Mouse (Mus musculus) layer of hippocampus, postnatal 10 days (tissue): Measurements from ENCODE around the gene Cage1. TPM values are rescaled to one million over a fixed set of nuclear protein-coding genes. Genes with fewer than 3 reads are reported as not detected.

ENCODE experiments used
- DNase-seq, 2 experiments: peaks; one replicate each; pipeline ENCODE4 v3.0.0; 2021; ENCODE audit warnings: low spot score in 2 of 2
- total RNA-seq, 2 experiments: library from RNA; stranded (reverse); gene quantifications; 2 replicates each; pipeline ENCODE4 v1.2.3; 2021

Cage1 gene
- total RNA-seq, 2 experiments from 2014 or later = 2.0 to 3.1 TPM

DNA sequence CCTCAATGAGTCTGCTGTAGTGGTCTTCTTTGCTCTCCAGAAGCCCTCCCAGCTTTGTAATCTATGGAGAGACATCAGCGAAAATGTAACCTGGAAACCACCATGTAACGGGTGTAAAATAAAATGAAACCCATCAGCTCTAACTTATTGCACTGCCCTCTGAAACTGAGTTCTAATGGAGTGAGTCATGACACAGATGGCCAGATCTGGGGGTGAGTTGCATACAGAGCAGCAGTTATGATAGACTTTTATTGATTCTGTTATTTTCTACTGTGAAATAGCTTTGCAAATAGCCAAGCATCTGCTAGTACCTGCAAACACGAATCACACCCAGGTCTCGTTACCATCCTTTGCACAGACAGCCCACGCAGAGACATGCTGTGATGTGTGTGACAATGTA is 24.4 kb downstream of the Cage1 start:
- no peak for DNase-seq

GRCm38 (mm10) chr13:38010444-38010910 is 26.4 kb downstream of the Cage1 start:
- DNase-seq = no peak

DNA sequence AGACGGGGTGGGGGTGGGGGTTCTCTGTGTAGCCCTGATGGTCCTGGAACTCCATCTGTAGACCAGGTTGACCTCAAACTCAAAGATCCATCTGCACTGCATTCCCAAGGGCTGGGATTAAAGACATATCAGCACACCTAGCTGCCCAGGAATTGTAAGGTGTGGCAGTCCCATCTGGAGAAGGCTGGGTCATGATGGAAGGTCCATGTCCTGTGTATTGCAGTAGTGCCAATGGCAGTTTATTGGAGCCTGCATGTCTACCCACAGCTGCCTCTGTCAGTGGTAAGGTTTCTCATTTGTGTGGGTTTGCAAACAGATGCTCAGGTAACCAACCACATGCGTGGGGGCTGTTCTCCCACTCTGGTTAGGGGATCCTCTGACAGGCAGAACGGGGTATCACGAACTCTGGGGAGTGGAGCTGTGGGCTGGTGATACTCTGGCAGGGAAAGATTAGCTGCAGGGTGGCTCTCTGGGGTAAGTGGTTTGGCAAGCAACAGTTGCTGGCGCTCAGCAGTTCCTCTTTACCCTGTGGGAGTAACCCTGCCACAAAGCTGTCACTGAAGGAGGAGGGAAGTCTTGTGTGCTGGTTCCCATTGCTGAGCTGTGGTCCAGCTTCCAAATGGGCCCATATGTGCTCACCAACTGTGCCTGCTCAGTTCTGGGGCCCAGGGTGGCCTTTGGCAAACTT is 27.0 kb downstream of the Cage1 start:
- DNase-seq = peak; percentile 8 to 17

GRCm38 (mm10) chr13:38007972-38008371 is 28.9 kb downstream of the Cage1 start:
- DNase-seq = no peak

DNA sequence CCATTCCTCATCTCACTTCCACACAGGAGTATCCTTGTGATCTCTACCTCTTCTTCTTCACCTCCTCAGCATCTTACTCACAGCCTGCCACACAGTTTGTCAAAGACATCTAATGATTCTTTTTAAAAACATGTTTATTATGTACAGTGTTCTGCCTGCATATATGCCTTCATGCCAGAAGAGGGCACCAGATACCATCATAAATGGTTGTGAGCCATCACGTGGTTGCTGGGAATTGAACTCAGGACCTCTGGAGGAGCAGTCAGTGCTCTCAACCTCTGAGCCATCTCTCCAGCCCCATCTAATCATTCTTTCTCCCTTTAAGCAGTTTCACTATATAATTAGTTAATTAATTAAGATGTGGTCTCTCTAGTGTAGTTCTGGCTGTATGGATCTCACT is 34.4 kb downstream of the Cage1 start:
- DNase-seq = no peak

- no peak for DNase-seq
Measured at GRCm38 (mm10) chr13:37999713-38000112, 37.2 kb downstream of the Cage1 start.

- no peak for DNase-seq
Measured at GRCm38 (mm10) chr13:37994405-37994749, 42.5 kb downstream of the Cage1 start.

DNA sequence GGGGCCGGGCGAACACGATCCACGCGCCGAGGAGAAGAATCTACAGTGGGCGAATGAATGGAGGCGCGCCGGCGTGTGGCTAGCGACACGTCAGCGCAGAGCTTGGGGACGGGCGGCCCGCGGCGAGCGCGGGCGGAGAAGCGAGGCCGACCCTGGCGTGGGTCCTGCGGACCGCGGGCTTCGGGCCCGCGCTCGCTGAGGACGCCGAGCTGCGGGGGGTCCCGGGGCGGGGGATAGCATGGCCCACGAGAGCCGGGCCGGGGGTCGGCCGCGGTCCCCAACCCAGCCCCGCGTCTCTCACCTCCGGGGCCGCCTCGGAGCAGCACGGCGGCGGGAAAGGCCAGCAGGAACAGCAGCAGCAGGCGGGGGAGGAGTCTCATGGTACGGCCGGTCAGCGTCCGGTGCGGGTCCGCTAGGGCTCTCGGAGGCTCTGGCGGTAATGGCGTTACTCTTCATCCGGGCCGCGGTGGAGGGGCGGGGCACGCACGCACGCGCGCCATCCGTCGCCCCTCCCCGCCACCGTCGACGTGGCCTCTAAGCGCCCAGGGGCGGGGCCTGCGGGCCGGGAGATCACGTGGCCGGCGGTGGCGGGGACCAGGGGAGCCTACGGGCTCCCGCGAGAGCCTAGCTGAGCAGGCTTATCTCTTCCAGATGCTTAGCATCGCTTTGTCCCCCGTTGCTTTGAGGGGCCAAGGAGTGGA is 43.0 kb downstream of the Cage1 start, which contains the start of gene Ssr1:
Gene Ssr1, minus strand, starts transcription at position 514 of the 701 bp plus-strand sequence.
- DNase-seq = peak; percentile 94 to 98

GRCm38 (mm10) chr13:37993376-37993703 is 43.5 kb downstream of the Cage1 start:
- DNase-seq = no peak

DNA sequence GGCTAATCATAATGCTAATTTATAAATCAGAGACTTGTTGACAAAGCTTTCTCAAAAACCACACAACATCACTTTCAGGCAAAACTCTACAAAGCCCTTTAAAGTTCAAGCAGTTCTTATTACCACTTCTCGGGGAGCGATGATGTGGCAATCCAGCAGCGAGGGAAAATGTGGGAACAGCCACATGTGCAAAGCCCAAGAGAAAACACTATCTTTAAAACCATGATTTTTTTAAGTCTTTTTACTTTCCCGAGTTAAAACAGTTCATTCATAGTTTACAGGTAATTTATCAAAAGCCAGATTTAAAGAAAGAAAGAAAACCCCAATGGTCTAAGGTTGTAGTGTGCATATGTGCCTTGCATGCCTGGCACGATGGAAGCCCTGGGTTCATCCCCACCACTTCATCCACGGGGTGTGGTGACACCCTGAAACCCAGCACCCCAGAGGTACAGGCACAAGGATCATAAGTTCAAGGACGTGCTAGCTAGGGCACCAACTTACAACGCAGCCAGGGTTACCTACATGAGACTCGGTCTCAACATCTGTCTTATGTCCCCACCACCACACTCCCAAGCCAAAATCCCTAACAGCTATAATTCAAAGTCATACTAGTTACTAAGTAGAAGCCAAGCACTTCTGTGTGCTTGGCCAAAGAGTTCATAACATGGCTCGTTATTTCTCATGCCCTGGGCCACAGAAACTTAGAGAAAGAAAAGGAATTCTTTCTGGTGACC is 44.1 kb downstream of the Cage1 start:
- DNase-seq = no peak

DNA sequence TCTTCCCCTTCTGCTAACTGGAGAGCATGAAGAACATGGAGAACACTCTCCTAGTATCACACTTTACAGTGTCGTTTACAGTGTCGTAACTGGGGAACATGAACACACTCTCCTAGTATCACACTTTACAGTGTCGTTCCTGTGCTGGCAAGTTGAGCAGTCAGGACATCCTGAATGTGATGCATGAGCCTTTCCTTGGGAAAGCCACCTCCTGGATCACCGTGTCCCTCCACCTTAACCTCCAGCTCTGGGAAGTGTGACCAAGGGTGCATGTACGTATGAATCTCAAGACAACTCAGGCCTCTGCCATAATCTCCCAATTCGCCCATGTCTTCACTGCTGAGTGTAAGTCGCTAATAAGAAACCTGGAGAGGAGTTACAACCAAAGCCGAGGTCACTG is 47.2 kb downstream of the Cage1 start:
- no peak for DNase-seq

DNA sequence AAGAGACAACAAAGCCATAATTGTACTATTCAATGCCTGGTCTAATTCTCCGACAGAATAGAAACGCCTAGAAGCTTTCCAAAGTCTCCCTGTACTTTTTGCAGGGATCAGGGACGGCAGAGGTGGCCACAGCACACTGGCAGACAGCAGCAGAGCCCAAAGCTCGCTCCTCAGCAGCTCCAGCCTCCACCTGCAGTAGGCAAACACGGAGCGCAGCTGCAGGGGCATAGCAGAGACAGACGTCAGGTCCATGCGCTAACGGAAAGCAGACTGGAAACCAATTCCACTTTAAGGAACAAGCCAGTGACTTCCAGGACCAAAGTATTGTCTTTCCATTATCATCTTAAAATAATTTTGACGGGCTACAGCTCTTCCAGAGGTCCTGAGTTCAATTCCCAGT is 50.7 kb downstream of the Cage1 start:
- no peak for DNase-seq

GRCm38 (mm10) chr13:37981063-37981462 is 55.8 kb downstream of the Cage1 start:
- DNase-seq = no peak

DNA sequence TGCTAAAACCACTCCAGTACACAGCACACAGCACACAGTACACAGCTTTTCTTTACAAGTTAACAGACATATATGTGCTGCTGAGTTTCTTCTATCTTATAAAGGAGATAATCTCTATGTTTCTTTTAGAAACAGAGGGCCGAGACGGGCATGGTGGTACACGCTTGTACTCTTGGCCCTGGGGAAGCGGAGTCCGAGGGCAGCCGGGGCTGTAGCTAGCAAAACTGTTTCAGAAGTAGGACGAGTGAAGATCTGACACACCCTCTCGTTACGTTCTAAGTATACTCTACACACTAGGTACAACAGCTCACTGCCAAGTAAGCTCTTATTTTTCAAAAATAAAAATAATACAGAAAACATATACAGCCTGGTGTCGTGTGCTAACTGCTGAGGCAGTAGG is 56.5 kb downstream of the Cage1 start:
- DNase-seq = no peak

DNA sequence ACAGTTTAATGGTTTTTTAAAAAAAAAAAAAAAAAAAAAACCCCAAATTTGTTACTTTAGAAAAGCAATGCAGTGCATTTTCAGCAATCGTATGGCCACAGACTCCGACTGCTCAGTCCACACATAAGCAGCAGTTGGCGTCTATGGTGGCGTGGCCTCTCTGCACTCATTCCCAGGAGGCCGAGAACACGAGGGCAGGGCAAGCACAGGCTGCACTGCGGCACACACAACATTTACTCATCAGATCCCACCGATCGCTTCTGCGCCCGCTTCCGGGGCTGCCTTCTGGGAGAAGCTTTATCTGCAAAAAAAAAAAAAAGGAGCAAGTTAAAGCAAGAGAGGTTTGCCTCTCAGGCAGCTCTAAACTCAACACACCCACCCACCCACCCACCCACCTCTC is 57.4 kb downstream of the Cage1 start:
- DNase-seq = no peak

DNA sequence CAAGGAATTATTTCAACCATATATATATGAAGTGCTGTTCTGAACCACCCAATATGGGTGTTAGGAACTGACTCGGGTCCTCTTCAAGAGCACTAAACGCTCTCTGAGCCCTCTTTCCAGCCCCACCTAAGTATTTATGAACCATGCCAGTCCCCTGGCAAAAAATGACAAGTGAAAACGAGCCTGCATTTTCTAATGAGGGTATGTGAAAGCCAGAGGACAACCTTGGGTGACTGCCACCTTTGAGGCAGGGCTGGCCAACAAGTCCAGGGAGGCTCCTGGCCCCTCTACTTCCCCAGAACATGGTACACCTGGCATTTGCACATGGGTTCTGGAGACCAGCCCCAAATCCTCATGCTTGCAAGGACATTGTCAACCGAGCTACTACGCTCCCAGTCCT is 62.1 kb downstream of the Cage1 start:
- no peak for DNase-seq

- DNase-seq = no peak
Measured at GRCm38 (mm10) chr13:37974036-37974435, 62.8 kb downstream of the Cage1 start.

GRCm38 (mm10) chr13:37970887-37971530 is 65.9 kb downstream of the Cage1 start:
- DNase-seq = no peak

DNA sequence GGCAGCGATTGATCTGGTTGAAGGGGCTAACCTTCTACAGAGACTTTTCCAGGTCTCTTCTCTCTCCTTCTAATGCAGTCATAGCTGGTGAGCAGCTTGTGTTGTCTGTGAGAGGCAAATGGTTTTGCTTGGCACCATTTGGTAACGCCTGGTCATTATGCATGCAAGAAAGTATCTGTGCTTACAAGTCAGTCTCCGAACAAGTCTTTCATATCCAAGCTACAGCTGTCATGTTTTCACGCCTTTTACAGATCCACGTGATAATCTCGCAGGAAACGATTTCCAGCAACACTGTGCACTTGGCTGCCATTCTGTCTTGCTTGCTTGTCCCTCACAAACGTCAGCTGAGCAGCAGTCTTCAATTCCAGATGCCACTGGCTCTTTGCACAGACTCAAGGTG is 66.9 kb downstream of the Cage1 start:
- DNase-seq = peak in 1 of 2 experiments; percentile 37

GRCm38 (mm10) chr13:37969337-37969736 is 67.5 kb downstream of the Cage1 start:
- peak; percentile 96 to 97 for DNase-seq

DNA sequence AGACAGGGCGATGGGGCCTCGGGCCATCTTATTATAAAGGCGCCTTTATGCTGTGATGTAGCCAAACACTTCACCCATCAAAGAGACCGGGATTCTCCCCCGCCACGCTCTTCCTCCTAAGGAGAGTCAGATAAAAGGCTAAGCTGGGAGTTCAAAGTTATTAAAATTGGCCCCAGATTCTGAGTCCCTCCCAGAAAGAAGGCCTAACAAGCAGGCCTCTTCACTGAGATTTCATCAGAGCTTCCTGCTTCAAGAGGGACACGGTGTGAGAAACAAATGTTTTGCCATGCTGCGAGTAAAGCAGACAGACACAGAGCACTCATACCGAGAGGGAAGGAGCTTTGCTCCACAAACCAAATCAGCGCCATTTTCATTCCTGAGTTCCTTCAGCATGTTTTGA is 69.3 kb downstream of the Cage1 start:
- no peak for DNase-seq

GRCm38 (mm10) chr13:37967052-37967437 is 69.8 kb downstream of the Cage1 start:
- no peak for DNase-seq
